Mouse (Mus musculus) ES-Bruce4 (cell line): ENCODE measurements at regions not wholly inside any gene's neighbourhood (a gene's known extent, or its start where the extent isn't known, plus 50 kb on each side); places are given as distances from the start of the nearest gene placed in this dataset.

Experiments used
- CTCF ChIP-seq: IDR thresholded peaks from one replicate; pipeline ENCODE4 v1.8.1; 2011; ENCODE audit warnings: low read depth, low read length
- EP300 ChIP-seq: IDR thresholded peaks from 2 replicates; pipeline ENCODE4 v1.6.1; 2011; ENCODE audit warnings: low read depth, low read length; ENCODE audit not compliant: insufficient read depth
- POLR2A ChIP-seq: IDR thresholded peaks from one replicate; pipeline ENCODE4 v1.8.1; 2011; ENCODE audit warnings: low read length; ENCODE audit not compliant: insufficient read depth

DNA sequence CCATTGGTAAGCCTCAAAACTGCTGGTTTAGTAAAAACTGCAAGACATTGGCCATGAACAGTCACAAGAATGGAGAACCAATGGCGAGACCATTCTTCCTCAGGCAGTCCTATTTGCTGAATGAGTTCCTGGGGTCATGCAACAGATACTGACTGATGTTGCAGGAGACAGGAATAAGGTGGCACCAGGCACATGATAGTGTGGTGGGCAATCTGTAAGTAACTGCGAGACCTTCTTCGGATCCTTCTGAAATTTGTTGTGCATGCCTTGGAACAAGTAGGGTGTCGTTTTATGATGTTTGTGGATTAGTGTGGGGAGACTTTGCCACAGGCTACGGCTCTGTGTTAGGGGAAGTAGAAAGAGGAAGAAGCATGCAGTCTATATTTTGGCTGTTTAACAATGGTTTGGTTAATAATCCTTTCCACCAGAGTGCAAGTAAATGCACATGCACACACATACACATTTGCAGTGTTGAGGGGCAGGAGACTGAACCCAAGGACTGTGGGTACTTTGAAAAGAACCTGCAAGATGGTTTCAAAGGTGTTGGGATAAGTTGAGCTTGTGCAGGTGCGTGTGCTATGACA, 194.9 kb downstream of the Mex3b start:
- no peak for TF ChIP-seq EP300
- no peak for TF ChIP-seq CTCF
- no peak for TF ChIP-seq POLR2A
